Mouse (Mus musculus) thymus, adult 18-20 months (tissue): Measurements from ENCODE around the gene Crygb.
"Not testable (repeated sequence)": the region's sequence is repeated elsewhere in the genome, so short reads cannot be mapped to it uniquely, and the experiment has no call there.

Experiments
- DNase-seq, 2 experiments: peaks; one replicate each; pipeline ENCODE4 v3.0.0; 2022; ENCODE audit warnings: mixed read lengths in 2 of 2

The Crygb gene

DNA sequence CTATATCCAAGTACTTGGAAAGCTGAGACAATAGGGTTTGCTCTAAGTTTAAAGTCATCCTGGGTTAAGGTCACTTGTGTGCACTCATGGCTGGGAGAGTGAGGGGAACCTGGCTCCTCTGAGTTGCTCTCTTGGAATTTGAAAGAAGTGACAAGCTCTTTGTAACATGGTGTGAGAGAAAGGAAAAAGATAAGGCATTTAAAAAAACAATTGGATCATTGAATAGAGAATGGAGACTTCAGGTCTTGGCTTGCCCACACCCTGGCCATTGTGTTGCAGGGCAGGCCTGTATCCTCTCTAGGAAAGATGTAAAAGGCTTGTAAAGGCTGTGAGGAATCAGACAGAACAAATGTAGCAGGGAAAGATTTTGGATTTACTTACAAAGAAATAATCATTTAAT, 14.2 kb downstream of the Crygb start:
- DNase-seq: no peak

- no peak for DNase-seq
Measured at GRCm38 (mm10) chr1:65064201-65064600, 17.9 kb downstream of the Crygb start.

DNA sequence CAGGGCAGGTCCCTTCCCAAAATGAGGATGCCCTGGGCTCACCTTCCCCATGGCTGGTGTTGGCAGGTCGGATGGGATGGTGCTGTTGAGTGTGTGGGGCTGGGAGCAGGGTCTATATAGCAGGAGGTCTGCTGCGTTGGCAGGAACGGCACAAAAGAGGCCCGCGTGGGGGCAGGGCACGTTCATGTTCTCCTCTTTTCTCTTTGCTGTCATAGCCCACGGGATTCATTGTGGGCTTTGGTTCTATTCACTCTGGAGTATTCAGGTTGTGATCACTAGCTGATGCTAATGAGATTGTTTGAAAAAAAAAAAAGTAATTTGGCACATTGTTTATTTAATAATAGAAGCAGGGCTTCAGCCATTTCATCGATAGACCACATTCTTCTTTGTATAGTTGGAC, 18.7 kb downstream of the Crygb start, which contains the start of gene Crygd:
Crygd (minus strand) TSS at position 101 of the 400 bp plus-strand sequence.
- no peak for DNase-seq

- no peak for DNase-seq
Measured at GRCm38 (mm10) chr1:65052140-65052539, 29.9 kb downstream of the Crygb start.

- no peak for DNase-seq
Measured at GRCm38 (mm10) chr1:65051696-65052095, 30.4 kb downstream of the Crygb start.

GRCm38 (mm10) chr1:65050952-65051351, 31.1 kb downstream of the Crygb start, which contains the start of gene Cryge:
Gene Cryge, minus strand, starts transcription at chr1:65051149.
- not testable (repeated sequence) for DNase-seq

- DNase-seq: no peak
Measured at GRCm38 (mm10) chr1:65048781-65049180, 33.3 kb downstream of the Crygb start.

- no peak for DNase-seq
Measured at GRCm38 (mm10) chr1:65046401-65047109, 35.5 kb downstream of the Crygb start.

- DNase-seq: no peak
Measured at GRCm38 (mm10) chr1:65043433-65043832, 38.7 kb downstream of the Crygb start.

DNA sequence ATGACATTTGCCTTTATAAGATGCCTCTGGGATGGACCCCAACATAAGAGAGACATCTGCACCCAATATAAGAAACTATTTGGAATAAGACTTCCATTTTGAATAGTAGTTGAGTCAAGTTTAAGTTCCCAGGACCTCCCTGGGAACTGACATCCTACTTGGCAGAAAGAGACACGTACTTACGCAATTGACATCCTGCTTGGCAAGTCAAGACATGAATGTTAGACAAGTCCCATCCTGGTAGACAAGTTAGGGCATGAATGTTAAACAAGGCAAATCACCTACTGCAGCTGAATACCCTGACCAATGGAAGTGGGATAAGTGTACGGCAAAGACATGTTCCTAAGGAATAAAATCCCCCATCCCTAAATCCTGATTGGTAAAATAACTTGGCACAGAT, 40.3 kb downstream of the Crygb start:
- no peak for DNase-seq

GRCm38 (mm10) chr1:65040806-65041205, 41.3 kb downstream of the Crygb start:
- DNase-seq: no peak

GRCm38 (mm10) chr1:65039679-65040078, 42.4 kb downstream of the Crygb start:
- DNase-seq: no peak

DNA sequence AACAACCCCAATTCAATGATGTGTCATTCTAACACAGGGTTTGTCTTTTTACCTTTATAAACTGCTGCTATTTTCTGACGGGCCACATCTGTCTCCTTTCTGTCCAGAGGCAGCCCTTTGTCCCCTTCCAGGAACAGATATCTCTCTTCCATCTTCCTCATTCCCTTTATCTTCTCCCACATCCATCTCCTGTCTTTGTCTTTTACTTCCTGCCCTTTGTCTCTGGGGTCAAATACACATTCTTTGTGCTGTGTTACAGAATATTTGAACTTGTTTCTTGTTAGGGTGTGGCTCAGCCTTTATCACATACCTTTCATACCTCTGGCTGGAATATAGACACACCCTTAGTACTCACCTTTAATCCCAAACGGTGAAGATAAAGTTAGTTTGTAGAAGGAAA, 44.5 kb downstream of the Crygb start:
- DNase-seq: no peak

DNA sequence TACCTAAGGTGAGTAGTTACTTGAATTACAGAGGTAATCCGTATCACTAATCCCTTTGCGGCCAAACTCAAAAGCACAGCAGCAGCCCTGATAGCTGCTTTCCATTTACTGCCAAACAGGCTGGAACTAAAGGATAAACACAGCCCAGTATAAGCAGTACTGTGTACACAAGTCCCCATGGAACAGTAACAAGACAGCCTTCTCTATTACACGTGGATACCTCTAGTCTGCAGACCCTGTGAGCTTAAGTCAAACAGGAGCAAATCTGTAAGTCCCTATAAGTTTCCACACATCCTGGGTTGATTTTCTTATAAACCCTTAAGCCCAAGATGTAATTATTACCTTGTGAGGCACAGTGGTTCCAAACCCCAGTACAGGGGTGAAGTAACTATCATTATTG, 46.6 kb downstream of the Crygb start:
- no peak for DNase-seq

DNA sequence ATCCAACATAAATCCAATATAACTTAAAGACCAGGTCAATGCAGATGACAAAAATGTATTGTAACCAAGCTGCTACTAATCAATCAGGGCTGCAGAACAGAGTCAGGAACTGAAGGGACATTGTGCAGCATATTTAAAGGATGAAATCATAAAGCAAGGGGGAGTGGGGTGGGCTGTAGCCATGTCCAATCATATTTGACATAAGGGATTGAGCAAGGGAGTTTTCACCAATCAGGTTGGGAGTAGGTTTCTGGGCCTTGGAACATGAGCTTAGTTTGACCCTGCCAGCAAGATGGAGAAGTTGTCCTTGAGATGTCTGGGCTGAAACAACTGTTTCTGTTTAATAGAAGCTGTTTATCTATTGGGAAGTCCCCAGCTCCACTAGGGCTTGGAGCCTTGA, 49.4 kb downstream of the Crygb start, which contains the start of gene Akr1cl:
Akr1cl (minus strand) TSS at position 119 of the 400 bp plus-strand sequence.
- DNase-seq: no peak
